ENCODE assay signal across 11 mouse cellular contexts in genomic region chr19:60950056-60950869, GRCm38 (mm10).
A peak's percentile ranks its signal among the peaks of the same experiment; 100 is the strongest.
DNase-seq lines count a peak whose midpoint lies in the region; ATAC-seq and TF ChIP-seq lines count a peak whose summit lies in the region.
"Had no signal": no experiment of that assay in that cellular context is flagged by ENCODE, and none has a peak within 500 bp of the region (broad histone marks: within the 10 kb centered on the region; RNA-seq: fewer than 3 reads in every experiment).

No protein-coding gene starts in this region.

- H3K9ac ChIP-seq in heart, postnatal 0 days (replicated peaks; ENCODE audit: low read depth, low read length) = no peak overlapping the region
- no peak overlapping the region for H3K9ac ChIP-seq in lung, postnatal 0 days (replicated peaks; ENCODE audit: low read depth)
- H3K9ac ChIP-seq: forebrain, postnatal 0 days; liver, embryonic 15.5 days had no signal

- peaks cover 44% of the 10 kb centered on the region for H3K4me1 ChIP-seq in heart, postnatal 0 days (ENCODE audit: control insufficient read depth, insufficient read depth)
- H3K4me1 ChIP-seq in lung, postnatal 0 days (ENCODE audit: insufficient read depth, low read depth, low read length) = peaks cover 12% of the 10 kb centered on the region; the same call in 1 of the 2 replicates

- WGBS in heart, postnatal 0 days = 49% methylated on average over 7 of the region's 7 CpGs
- WGBS in lung, postnatal 0 days = 41% methylated on average over 7 of the region's 7 CpGs

- H3K27me3 ChIP-seq in heart, postnatal 0 days (ENCODE audit: control insufficient read depth, insufficient read depth, low read length) = no peaks in the 10 kb centered on the region
- no peaks in the 10 kb centered on the region for H3K27me3 ChIP-seq in lung, postnatal 0 days (replicated peaks; ENCODE audit: insufficient read depth, low read length)
- H3K27me3 ChIP-seq: liver, embryonic 15.5 days had no signal

- peak; percentile 78 for DNase-seq in Muller cell, postnatal 12 days (ENCODE audit: inconsistent ontology term)
- peak; percentile 5 for DNase-seq in brain, embryonic 14.5 days (ENCODE audit: low read depth)
- DNase-seq in heart, postnatal 0 days (ENCODE audit: low spot score) = peak; percentile 57
- DNase-seq in lung, postnatal 0 days (ENCODE audit: low spot score) = peak; percentile 84
- DNase-seq in left cerebral cortex, adult 8-10 months (ENCODE audit: low spot score in 2 of 2) = no peak
- no peak for DNase-seq in retina, embryonic 14.5 days (ENCODE audit: low spot score)
- DNase-seq in cerebellum, adult 11-12 months = no peak
- no peak for DNase-seq in testis, postnatal 10 days (ENCODE audit: low spot score)
- DNase-seq: forebrain, postnatal 0 days had no signal

- TF ChIP-seq POLR2A in brain, embryonic 14.5 days (IDR thresholded peaks at IDR 0.05; ENCODE audit: borderline replicate concordance, extremely low read depth, insufficient read depth, insufficient read length, poor library complexity, severe bottlenecking) = no peak

- no peak for TF ChIP-seq CTCF in brain, embryonic 14.5 days (IDR thresholded peaks at IDR 0.05; ENCODE audit: borderline replicate concordance, extremely low read depth, insufficient read depth, insufficient read length)
- TF ChIP-seq CTCF in heart, postnatal 0 days (IDR thresholded peaks at IDR 0.05; ENCODE audit: low read depth) = no peak
- no peak for TF ChIP-seq CTCF in lung, postnatal 0 days (IDR thresholded peaks at IDR 0.05)

- H3K36me3 ChIP-seq in heart, postnatal 0 days (replicated peaks; ENCODE audit: control insufficient read depth, insufficient read depth, low read length) = no peaks in the 10 kb centered on the region
- H3K36me3 ChIP-seq in lung, postnatal 0 days (ENCODE audit: insufficient read depth, low read length) = no peaks in the 10 kb centered on the region
- H3K36me3 ChIP-seq: liver, embryonic 15.5 days had no signal

- H3K4me3 ChIP-seq in heart, postnatal 0 days (ENCODE audit: low read depth, low read length) = no peak overlapping the region
- H3K4me3 ChIP-seq in lung, postnatal 0 days (ENCODE audit: low read depth, low read length) = no peak overlapping the region
- H3K4me3 ChIP-seq: liver, embryonic 15.5 days had no signal

- H3K9me3 ChIP-seq in heart, postnatal 0 days (replicated peaks; ENCODE audit: control insufficient read depth, low read length) = no peaks in the 10 kb centered on the region
- no peaks in the 10 kb centered on the region for H3K9me3 ChIP-seq in lung, postnatal 0 days (ENCODE audit: low read length)
- H3K9me3 ChIP-seq: liver, embryonic 15.5 days had no signal

- peak; percentile 57; the same call in 1 of the 2 replicates for ATAC-seq in heart, postnatal 0 days (ENCODE audit: insufficient read depth, low read depth)
- ATAC-seq in lung, postnatal 0 days = peak; percentile 81
- ATAC-seq: forebrain, postnatal 0 days; intestine, postnatal 0 days had no signal

- peak overlapping the region; percentile 70 for H3K27ac ChIP-seq in heart, postnatal 0 days (ENCODE audit: low read depth)
- peak overlapping the region; percentile 65 for H3K27ac ChIP-seq in lung, postnatal 0 days (ENCODE audit: low read length)
- H3K27ac ChIP-seq: liver, embryonic 15.5 days had no signal

- no peak overlapping the region for H3K4me2 ChIP-seq in heart, postnatal 0 days (ENCODE audit: low read depth, low read length)
- H3K4me2 ChIP-seq in lung, postnatal 0 days (replicated peaks; ENCODE audit: low read depth, low read length) = no peak overlapping the region
- H3K4me2 ChIP-seq: liver, embryonic 15.5 days had no signal

- TF ChIP-seq EP300 in heart, postnatal 0 days (IDR thresholded peaks at IDR 0.05; ENCODE audit: low read depth) = peak; percentile 74
- TF ChIP-seq EP300 in lung, postnatal 0 days (IDR thresholded peaks at IDR 0.05) = peak; percentile 87

Comparison
In these comparisons a context has a peak if more than half of its experiments do, and no peak if none do; other contexts are left out.
1. DNase-seq: peak in Muller cell, postnatal 12 days (single experiment), brain, embryonic 14.5 days (single experiment), heart, postnatal 0 days (single experiment) and lung, postnatal 0 days (single experiment); none in left cerebral cortex, adult 8-10 months (0 of 2), retina, embryonic 14.5 days (single experiment), cerebellum, adult 11-12 months (single experiment) and testis, postnatal 10 days (single experiment).